Mouse (Mus musculus) hindbrain, embryonic 11.5 days (tissue): ENCODE measurements at regions not wholly inside any gene's neighbourhood (a gene's known extent, or its start where the extent isn't known, plus 50 kb on each side); places are given as distances from the start of the nearest gene placed in this dataset.

Experiments
- ATAC-seq: fragments of 200-750 bp; cut with Nextera tagmentation; 2 replicates; pipeline ENCODE4 v1.8.0; 2017; ENCODE audit warnings: mild to moderate bottlenecking, moderate TSS enrichment, moderate library complexity; ENCODE audit not compliant: low FRiP score
- DNase-seq: peaks from one replicate; pipeline ENCODE4 v3.0.0-alpha.2; 2015; ENCODE audit warnings: low spot score
- H3K27ac ChIP-seq: fragments of 300-500 bp; sonication (generic); 2 replicates; pipeline ENCODE4 v1.5.1; 2014; ENCODE audit warnings: mild to moderate bottlenecking, low read depth, low read length
- H3K27me3 ChIP-seq: fragments of 300-500 bp; sonication (generic); 2 replicates; pipeline ENCODE4 v1.6.1; 2014; ENCODE audit warnings: mild to moderate bottlenecking, low read length, moderate library complexity, mixed read lengths; ENCODE audit not compliant: control insufficient read depth, insufficient read depth
- H3K36me3 ChIP-seq: fragments of 300-500 bp; sonication (generic); 2 replicates; pipeline ENCODE4 v1.6.1; 2014; ENCODE audit warnings: mild to moderate bottlenecking, low read length, moderate library complexity, mixed read lengths; ENCODE audit not compliant: control insufficient read depth, insufficient read depth
- H3K4me1 ChIP-seq: fragments of 300-500 bp; sonication (generic); replicated peaks from 2 replicates; pipeline ENCODE4 v1.6.1; 2014; ENCODE audit warnings: low read length, mixed read lengths; ENCODE audit not compliant: control insufficient read depth, insufficient read depth
- H3K4me2 ChIP-seq: fragments of 300-500 bp; sonication (generic); replicated peaks from 2 replicates; pipeline ENCODE4 v1.6.1; 2014; ENCODE audit warnings: mild to moderate bottlenecking, low read depth, low read length
- H3K4me3 ChIP-seq: fragments of 300-500 bp; sonication (generic); 2 replicates; pipeline ENCODE4 v1.5.1; 2014; ENCODE audit warnings: low read depth, low read length
- H3K9ac ChIP-seq: fragments of 300-500 bp; sonication (generic); 2 replicates; pipeline ENCODE4 v1.6.1; 2014; ENCODE audit warnings: low read depth, low read length
- H3K9me3 ChIP-seq: fragments of 300-500 bp; sonication (generic); 2 replicates; pipeline ENCODE4 v1.6.1; 2016; ENCODE audit warnings: low read length; ENCODE audit not compliant: control insufficient read depth
- whole genome bisulfite sequencing: fragments of 180-500 bp; shearing (Covaris S2); extraction: QIAGEN DNeasy Blood & Tissue Kit; methylation state at CpG from one replicate; pipeline ENCODE4 v1.1.7; 2014; 5-methylcytosine and 5-hydroxymethylcytosine counted together

- Histone ChIP-seq H3K4me2 (no peak overlapping the region), H3K9ac (no peak overlapping the region), H3K4me1 (no peaks in the 10 kb centered on the region), H3K4me3 (no peak overlapping the region), H3K27ac (no peak overlapping the region), H3K36me3 (no peaks in the 10 kb centered on the region), H3K9me3 (no peaks in the 10 kb centered on the region), H3K27me3 (no peaks in the 10 kb centered on the region)
- no peak for ATAC-seq
- 75% methylated on average over 1 of the region's 1 CpGs for WGBS
- no peak for DNase-seq
These were observed 707.2 kb downstream of the D3Ertd751e start for GRCm38 (mm10) chr3:42449575-42449974.

- no peak for DNase-seq
- no peak for ATAC-seq
- Histone ChIP-seq H3K9me3 (no peaks in the 10 kb centered on the region), H3K27me3 (no peaks in the 10 kb centered on the region), H3K4me1 (no peaks in the 10 kb centered on the region), H3K9ac (no peak overlapping the region), H3K4me2 (no peak overlapping the region), H3K27ac (no peak overlapping the region), H3K4me3 (no peak overlapping the region), H3K36me3 (no peaks in the 10 kb centered on the region)
These were observed 721.9 kb downstream of the D3Ertd751e start for GRCm38 (mm10) chr3:42464353-42464752.

- Histone ChIP-seq H3K4me2 (no peak overlapping the region), H3K27me3 (no peaks in the 10 kb centered on the region), H3K9ac (no peak overlapping the region), H3K4me1 (no peaks in the 10 kb centered on the region), H3K27ac (no peak overlapping the region), H3K36me3 (no peaks in the 10 kb centered on the region), H3K4me3 (no peak overlapping the region), H3K9me3 (no peaks in the 10 kb centered on the region)
- 85% methylated on average over 6 of the region's 6 CpGs for WGBS
- ATAC-seq, result no peak
- no peak for DNase-seq
These were observed 724.7 kb downstream of the D3Ertd751e start for GRCm38 (mm10) chr3:42467125-42467524.

- DNase-seq (no peak), ATAC-seq (no peak; the same call in 1 of the 2 replicates)
- Histone ChIP-seq H3K36me3 (no peaks in the 10 kb centered on the region), H3K27ac (no peak overlapping the region), H3K4me3 (no peak overlapping the region), H3K4me1 (no peaks in the 10 kb centered on the region), H3K9me3 (no peaks in the 10 kb centered on the region), H3K27me3 (no peaks in the 10 kb centered on the region), H3K4me2 (no peak overlapping the region), H3K9ac (no peak overlapping the region)
- WGBS, result 76% methylated on average over 3 of the region's 3 CpGs
These were observed 772.6 kb downstream of the D3Ertd751e start for GRCm38 (mm10) chr3:42514922-42515593.

GRCm38 (mm10) chr3:42516286-42516685 lies 773.9 kb downstream of the D3Ertd751e start:
- H3K27ac ChIP-seq, result no peak overlapping the region
- no peak overlapping the region for H3K4me3 ChIP-seq
- WGBS, result 77% methylated on average over 2 of the region's 2 CpGs
- H3K9ac ChIP-seq, result no peak overlapping the region
- no peaks in the 10 kb centered on the region for H3K36me3 ChIP-seq
- no peaks in the 10 kb centered on the region for H3K4me1 ChIP-seq
- ATAC-seq, result no peak
- H3K4me2 ChIP-seq, result no peak overlapping the region
- H3K9me3 ChIP-seq, result no peaks in the 10 kb centered on the region
- no peaks in the 10 kb centered on the region for H3K27me3 ChIP-seq
- no peak for DNase-seq

- DNase-seq, result no peak
- Histone ChIP-seq H3K36me3 (no peaks in the 10 kb centered on the region), H3K9me3 (no peaks in the 10 kb centered on the region), H3K9ac (no peak overlapping the region), H3K4me2 (no peak overlapping the region), H3K27me3 (no peaks in the 10 kb centered on the region), H3K4me1 (no peaks in the 10 kb centered on the region), H3K27ac (no peak overlapping the region), H3K4me3 (no peak overlapping the region)
- WGBS, result 92% methylated on average over 4 of the region's 4 CpGs
- no peak for ATAC-seq
These were observed 789.0 kb downstream of the D3Ertd751e start for GRCm38 (mm10) chr3:42531397-42531796.

- H3K4me2 ChIP-seq, result no peak overlapping the region
- H3K9ac ChIP-seq, result no peak overlapping the region
- 90% methylated on average over 1 of the region's 1 CpGs for WGBS
- H3K4me3 ChIP-seq, result no peak overlapping the region
- H3K27ac ChIP-seq, result no peak overlapping the region
- H3K9me3 ChIP-seq, result no peaks in the 10 kb centered on the region
- no peaks in the 10 kb centered on the region for H3K36me3 ChIP-seq
- no peak for DNase-seq
- no peaks in the 10 kb centered on the region for H3K27me3 ChIP-seq
- ATAC-seq, result no peak
- no peaks in the 10 kb centered on the region for H3K4me1 ChIP-seq
These were observed 824.3 kb downstream of the D3Ertd751e start for GRCm38 (mm10) chr3:42566731-42567130.

- no peaks in the 10 kb centered on the region for H3K27me3 ChIP-seq
- H3K9ac ChIP-seq, result no peak overlapping the region
- ATAC-seq, result no peak; the same call in 1 of the 2 replicates
- H3K4me3 ChIP-seq, result no peak overlapping the region
- DNase-seq, result no peak
- H3K4me2 ChIP-seq, result no peak overlapping the region
- H3K27ac ChIP-seq, result no peak overlapping the region
- H3K4me1 ChIP-seq, result no peaks in the 10 kb centered on the region
- H3K9me3 ChIP-seq, result no peaks in the 10 kb centered on the region
- WGBS, result 79% methylated on average over 3 of the region's 3 CpGs
- no peaks in the 10 kb centered on the region for H3K36me3 ChIP-seq
These were observed 828.1 kb downstream of the D3Ertd751e start for GRCm38 (mm10) chr3:42570364-42571024.

GRCm38 (mm10) chr3:42571877-42572459 lies 829.6 kb downstream of the D3Ertd751e start:
- no peaks in the 10 kb centered on the region for H3K36me3 ChIP-seq
- no peak for DNase-seq
- no peak overlapping the region for H3K4me2 ChIP-seq
- no peaks in the 10 kb centered on the region for H3K4me1 ChIP-seq
- H3K27me3 ChIP-seq, result no peaks in the 10 kb centered on the region
- no peak overlapping the region for H3K27ac ChIP-seq
- 23% methylated on average over 3 of the region's 3 CpGs for WGBS
- no peak overlapping the region for H3K4me3 ChIP-seq
- no peak for ATAC-seq
- no peaks in the 10 kb centered on the region for H3K9me3 ChIP-seq
- H3K9ac ChIP-seq, result no peak overlapping the region
